Mouse (Mus musculus) CD8-positive naive resting alpha-beta T cell, adult 2 months (primary cell): ENCODE data around the gene Cacna1c.

Source experiments
- DNase-seq, 2 experiments: peaks; one replicate each; pipeline ENCODE4 v3.0.0; 2022; ENCODE audit warnings: low read depth in 2 of 2, low spot score in 2 of 2

Gene Cacna1c

DNA sequence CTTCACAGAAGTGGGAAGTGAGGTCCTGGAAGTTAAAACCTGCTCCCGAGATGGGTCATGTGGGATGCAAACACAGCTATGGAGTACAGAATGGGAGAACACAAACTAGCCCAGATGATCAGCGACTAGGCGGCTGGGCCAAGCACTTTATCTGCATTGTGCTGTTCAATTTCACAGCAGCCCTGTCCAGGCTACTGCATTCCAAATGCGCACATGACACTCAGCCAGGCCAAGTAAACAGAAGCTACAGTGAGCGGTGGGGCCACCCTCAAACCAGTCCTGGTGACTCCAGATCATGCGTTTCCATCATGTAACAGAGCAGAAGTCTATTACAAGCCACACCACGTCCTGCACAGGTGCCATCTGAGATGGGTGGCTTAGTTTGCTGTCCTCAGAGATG is 376.6 kb downstream of the Cacna1c start:
- DNase-seq: no peak

DNA sequence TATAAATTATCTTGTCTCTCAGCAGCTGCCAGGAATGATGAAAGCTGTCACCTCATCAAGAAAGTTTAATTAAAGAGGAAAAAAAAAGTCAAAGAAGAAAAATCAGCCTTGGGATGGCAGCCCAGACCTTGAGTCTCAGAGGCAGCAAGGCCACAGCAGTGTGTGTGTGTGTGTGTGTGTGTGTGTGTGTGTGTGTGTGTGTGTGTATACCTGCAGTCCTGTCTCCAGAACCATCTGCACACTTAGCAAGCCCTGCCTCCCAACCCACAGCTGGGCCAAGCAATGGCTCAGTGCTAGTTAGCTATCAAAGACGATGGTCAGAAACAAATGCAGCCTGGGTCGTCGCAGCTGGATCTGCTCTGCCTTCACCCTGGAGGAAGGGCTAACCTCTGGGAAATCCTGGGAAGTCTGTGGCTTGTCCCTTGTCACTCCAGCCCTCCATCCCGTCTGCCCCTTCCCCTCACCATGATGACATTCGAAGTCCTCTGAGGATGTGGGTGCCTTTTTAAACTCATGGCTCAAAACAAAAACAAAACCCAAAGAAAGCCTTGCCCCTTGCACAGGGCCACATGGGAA is 378.2 kb downstream of the Cacna1c start:
- no peak for DNase-seq

DNA sequence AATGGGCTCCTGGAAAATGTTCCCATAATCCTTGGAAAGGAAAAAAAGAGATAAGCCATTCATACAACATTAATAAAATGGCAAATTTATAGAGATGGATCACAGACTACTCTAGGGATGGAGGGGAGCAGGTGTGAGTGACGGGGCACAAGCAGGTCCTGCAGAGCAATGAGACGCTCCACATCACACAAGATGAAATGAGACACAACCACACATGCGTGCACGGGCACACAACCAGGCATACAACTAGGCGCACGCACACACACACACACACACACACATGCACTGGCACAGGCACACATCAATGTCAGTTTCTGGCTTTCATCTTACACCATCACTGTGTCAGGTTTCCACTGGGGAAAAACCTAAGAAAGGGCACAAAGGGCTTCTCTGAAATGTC is 380.0 kb downstream of the Cacna1c start:
- DNase-seq: no peak

DNA sequence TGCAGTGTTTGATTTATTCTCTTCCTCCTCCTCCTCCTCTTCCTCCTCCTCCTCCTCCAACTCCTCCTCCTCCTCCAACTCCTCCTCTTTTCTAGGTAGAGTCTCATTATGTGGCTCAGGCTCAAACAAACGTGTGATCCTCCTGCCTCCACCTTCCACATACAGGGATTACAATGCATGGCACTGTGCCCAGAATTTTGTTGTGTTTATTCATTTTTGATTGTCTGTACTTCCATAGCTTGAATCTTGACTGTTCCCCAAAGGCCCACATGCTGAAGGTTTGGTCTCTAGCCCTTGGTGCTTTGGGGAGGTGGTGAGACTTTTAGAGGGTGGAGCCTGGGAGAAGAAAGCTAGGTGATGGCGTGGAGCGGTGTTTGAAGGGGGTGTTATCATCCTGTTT is 383.7 kb downstream of the Cacna1c start:
- no peak for DNase-seq

DNA sequence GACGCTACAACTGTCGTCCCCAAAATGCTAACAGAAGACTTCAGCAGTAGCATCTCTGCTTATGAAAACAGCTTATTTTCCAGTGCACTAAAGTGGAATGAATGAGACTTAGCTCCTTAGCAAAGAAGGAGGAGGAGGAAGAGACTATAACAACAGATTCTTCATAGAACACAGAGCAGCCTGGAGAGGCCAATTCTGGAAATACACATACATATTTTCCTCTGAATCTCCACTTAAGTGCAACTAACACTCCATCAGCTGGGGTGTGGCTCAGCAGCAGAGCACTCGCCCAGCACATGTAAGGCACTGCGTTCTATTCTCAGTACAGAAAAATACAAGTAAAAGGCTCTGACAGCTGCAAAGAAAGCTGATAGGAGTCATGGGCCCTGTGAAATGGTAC is 384.2 kb downstream of the Cacna1c start:
- no peak for DNase-seq

DNA sequence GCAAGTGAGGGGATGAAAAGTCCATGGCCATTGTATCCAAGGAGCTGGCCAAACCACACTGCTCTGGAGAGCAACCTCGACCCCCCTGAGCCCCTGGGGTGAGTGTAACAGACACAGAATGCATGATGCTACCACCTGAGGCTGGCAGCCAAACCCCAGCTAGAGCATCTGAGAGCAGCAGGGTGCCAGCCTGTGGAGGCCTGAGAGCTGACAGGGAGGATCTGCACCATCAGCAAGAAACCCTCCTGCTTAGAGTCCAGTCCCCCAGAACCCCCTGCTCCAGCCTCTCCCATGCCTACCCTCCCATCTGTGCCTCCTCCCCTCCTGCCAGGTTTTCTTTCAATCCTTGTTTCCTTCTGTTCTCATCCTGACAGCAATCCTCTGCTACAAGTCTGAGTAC is 385.4 kb downstream of the Cacna1c start:
- no peak for DNase-seq

DNA sequence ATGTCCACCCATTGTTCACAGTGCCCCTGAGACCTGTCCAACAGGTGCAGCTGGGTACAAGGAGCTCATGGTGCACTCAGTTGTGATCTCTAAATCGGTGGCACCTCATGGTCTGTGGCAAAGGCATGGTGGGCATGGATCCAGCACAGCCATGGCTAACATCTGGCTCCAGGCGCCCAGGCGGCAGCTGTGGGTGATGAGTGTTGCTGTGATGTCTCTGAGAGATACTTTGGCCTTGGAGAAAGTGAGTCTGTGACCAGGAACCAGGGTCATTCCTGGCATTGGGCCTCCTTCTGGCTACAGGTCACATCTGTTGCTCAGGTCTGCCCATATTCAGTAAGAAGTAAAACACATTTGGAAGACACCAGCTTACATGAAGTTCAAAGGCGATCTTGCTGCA is 391.1 kb downstream of the Cacna1c start:
- no peak for DNase-seq

DNA sequence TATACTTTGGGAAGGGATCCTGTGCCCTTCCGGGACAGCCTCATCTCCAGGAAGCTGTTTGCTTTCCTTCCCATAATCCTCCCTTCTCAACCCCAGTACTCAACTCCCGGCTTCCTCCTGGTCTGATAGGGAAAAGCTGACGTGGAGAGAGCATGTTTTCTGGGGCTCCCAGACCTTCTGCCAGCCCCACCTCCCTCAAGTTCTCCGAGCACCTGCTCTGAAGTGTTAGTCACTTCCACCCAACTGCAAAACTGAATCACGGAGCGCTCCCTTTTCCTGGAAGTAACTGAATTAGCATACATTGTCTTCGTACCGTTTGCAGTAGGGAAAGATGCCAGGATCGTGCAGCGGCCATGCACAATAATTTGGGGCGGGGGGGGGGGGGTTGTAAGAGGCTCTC is 393.9 kb downstream of the Cacna1c start:
- DNase-seq: no peak

DNA sequence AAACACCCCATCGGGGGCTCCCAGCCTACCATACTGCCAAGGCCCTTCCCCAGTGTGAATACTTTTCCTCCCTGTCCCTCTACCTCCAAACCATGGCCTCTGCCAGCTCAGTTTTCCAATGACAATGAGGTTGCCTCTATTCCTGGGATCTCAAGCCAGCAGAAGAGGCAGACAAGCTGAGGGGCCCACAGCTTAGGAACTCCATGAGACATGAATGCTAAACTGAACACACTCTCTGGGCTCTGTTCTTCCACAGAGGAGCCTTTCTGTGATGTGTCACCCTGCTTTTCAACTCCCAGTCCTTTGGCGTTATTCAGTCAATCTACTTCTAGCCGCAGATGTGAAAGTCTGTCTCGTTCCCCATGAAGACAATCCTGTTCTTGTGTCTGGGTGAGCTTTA is 399.8 kb downstream of the Cacna1c start:
- no peak for DNase-seq

DNA sequence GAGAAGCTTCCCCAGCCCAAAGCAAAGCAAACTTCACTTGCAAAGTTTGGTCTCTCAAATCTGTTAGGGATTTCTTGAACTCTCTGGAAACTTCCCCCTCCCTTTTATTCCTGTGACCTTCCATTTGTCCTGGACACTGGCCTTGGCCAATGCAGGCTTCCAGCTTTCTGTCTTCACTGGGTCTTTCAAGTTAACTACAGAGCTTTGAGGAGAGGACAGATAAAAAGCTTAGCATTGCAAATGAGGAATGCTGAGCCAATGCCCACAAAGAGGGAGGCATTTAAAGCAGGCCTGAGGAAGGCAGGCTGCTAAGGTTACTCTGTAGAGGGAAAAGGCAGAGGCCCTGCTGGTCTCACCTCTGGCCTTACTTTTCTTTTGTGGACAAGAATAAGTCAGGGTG is 400.5 kb downstream of the Cacna1c start:
- no peak for DNase-seq

DNA sequence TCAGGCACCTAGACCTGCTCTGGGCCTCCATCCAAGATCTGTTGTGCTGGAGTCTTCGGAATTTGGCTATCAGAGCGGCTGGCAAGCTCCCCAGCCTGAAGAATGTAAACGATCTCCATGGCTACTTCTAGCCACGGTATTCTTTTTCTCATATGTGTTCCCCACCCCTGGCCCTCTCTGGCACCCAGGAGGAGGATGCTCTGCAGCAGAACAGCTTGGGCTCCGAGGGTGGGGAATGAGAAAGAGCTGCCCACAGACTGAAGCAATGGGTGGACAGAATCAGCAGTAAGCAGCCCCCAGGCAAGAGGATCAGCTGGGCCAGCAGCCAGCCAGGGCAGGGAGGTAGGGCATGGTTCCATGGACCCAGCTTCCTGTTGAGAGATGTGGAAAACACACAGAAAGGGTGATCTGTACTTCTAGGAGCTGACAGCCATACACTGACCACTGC is 404.3 kb downstream of the Cacna1c start:
- DNase-seq: no peak

DNA sequence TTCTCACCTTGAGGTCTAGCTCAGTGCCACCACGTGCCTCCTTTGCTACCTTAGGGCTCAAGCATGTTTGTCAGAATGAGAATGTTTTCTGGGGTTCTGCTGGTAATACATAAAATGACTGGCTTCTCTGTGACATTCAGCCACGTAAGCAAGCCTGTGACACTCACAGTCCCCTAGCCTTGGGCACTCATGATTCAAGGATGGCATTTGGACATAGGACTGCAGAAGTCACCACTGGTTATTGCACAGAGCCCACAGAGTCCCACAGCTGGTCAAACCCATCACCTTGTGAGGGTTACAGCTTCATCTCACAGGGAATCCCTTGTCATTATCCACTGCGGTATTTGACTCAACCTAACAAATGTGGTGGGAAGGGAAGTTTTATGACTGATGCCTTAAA is 408.3 kb downstream of the Cacna1c start:
- DNase-seq: no peak

DNA sequence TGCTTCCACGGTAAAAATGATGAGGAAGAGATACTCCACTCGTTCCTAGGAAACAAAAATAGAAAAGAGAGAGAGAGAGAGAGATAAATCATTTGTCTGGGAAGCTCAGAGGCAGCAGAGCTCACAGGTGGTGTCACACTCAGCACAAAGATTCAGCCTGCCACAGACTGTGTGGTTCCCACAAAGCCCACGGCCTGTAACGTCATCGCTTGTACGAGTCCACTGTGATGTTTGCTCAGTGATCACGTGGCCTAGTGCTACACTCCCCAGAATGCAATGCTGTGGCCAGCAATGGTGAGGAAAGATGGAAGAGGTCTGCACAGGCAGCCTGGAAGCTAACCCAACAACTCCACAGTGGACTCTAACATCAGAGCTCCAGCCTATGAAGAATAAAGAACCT is 415.9 kb downstream of the Cacna1c start:
- DNase-seq: no peak

DNA sequence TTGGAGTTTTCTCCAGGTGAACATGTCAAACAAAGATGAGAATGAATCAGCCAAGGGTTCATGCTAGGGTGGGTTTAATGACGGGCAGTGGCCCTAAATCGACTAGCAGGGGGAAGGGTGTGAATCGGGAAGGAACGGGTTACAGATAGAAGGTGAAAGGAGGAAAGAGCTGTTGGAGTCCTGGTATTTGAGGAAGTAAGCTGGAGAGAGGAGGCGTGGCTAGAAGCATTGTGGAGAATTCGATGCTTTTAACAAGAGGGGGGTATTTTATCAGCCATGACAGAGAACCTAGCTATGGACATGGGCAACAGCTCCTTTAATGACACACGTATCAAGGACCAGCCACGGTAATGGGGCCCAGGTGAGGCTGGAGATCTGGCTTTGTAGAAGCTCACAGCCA is 417.0 kb downstream of the Cacna1c start:
- no peak for DNase-seq

DNA sequence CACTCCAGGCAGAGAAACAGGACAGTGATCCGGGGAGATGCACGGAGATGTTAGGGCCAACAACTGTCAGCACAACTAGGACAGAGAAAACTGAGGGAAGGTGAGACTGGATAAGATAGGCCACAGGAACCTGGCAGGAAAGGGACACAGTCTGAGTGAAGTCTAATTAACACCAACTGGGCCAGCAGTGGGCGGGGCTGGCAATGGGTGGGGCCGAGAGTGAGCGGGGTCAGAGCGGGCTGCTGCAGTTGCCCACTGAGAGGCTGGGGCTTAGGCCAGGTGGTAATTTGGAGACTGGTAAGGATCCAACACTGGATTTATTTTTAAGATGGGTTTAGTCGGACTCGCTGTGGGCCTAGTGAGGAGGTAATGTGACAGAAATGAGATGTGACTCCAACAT is 418.8 kb downstream of the Cacna1c start:
- DNase-seq: no peak

DNA sequence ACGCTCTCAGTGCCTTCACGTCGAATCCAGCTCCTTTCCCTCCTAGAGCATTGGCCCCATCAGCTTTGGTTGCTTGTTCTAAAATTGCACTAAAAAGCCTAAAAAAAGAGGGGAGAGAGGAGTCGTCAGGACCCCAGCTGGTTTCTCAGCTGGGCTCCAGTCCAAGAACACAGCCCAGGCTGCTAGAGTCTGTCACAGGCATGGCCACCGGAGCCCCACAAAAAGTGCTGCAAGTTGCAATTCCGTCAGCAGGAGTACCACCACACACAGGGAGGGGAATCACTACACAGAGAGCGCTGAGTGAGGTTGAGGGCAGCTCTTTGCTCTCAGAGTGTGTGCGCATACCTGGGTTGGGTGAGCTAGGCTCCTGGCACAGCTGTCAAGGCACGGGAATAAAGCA is 419.8 kb downstream of the Cacna1c start:
- DNase-seq: no peak

DNA sequence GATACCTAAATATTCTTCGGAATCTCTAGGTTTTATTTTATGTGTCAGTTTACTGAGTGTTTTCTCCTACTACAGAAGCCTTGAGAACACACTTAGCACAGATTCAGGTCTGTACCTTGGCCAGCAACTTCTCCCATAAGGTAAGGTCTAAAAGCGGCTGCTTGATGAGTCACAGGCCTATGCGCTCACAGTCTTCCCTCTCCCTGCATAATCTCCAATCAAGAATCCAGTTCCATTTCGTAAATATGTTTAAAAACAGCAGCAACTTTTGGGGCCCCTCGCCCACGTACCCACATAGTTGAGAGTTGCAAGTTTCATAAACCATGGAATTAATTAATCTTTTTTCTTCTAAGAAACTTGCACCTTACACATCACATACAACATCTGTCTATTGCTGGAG is 423.6 kb downstream of the Cacna1c start:
- no peak for DNase-seq

DNA sequence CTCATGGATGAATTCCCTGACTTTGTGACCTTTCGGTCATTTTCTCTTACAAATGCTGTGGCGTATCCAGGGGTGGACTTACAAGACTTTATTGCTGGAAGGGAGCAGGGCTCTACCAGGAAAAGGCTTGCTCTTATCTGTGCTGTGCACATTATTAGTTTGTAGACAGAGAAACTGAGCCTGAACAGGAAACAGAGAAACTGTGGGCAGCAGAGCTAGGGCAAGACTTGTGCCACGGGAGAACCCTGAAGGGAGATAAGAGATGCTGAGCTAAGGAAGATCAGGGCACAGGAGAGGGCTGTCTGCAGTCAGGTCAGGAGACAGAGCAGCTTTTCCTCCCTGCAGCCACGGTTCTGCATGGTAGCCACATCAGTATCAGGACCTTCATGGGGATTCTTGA is 425.1 kb downstream of the Cacna1c start:
- no peak for DNase-seq

DNA sequence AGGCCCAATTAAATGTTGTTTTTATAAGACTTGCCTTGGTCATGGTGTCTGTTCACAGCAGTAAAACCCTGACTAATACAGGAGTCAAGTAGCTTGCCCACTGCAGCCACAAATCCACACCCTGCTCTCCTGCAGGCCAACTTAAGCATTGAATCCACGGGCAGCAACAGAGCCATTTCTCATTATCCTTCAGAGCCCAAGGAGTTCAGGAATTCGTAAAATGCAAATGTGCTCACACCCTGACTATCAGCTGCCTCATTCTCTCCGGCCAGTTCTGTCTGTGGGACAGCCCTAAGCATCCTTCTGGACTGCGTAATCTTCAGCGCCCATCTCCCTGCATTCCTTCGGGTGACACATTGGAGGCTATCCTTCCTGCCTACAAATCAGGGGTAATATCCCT is 425.8 kb downstream of the Cacna1c start:
- DNase-seq: no peak

DNA sequence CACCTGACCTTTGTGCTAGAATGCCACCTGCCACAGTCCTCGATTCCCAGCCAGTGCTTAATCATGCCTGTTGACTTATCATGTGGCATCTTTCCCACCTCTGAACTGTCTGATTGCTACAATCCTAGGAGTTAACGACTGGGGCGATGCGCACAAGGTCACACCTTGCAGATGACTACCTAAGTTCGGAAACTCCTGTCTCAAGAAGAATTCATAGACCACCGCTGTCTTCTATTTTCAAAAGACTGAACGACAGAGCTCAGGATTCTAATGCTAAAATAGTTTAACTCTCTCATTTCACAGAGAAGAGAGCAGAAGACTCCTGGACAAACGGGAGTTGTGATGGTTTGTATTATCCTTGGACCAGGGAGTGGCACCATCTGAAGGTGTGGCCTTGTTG is 426.4 kb downstream of the Cacna1c start:
- DNase-seq: no peak

DNA sequence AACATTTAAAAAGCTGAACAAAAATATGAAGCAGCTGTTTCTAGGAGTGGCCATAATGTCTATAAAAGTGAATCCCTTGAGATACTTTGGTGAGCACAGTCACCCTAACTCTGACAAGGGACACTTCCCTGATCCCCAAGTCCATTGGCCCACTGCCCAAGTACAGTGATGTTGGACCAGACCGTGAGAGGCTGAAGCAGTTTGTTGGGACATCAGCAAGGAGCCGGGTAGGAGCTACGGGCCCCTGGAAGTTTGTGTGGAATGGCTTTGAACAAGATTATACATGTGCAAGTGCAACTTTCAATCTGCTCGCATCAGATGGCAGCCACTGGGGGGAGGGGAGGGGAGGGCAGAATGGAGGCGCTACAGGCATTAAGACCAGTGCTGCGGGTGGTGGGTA is 428.5 kb downstream of the Cacna1c start:
- DNase-seq: no peak

DNA sequence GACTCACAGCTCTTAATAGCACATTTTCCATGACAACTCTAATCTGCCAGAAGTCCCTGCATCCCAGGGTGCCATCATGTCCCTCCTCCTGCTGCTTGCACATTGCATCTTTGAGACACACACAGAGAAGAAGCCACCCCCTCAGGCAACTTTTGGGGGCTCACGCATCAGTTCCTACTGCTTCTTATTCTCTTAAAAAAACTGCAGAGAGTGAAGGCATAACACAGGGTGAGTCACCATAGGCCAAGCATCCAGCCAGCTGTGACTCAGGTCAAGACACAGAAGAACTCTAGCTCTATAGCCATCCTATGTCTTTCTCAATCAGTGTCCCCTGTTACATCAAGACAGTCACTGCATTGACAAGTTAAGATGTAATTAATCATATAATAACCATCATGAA is 431.0 kb downstream of the Cacna1c start:
- DNase-seq: no peak

DNA sequence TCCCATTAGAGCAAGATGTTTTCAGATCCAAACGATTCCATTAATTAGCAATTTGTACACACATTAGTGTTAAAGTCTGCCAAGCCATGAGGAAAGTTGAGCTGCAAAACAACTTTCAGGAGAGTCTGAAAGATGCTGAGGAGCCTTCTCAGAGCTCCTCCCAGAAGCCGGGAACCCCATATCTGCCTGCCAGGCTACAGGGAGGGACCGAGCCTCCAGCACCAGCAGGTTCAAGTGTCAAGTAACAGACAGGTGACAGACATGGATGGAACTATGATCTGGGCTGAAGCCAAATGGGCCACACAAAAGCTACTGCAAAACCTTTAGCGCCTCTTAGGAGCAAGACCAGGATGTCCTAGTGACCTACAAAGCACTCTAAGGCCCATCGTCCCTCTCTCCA is 437.2 kb downstream of the Cacna1c start:
- no peak for DNase-seq
